Mouse (Mus musculus): ENCODE data around the gene Comp.

The Comp gene

GRCm38 (mm10) chr8:70421349-70422104, 48.2 kb downstream of the Comp start:
- in situ Hi-C loops (cut with MboI; ENCODE audit: unreplicated experiment in 2 of 2) = no loop called here

- in situ Hi-C loops (cut with MboI; ENCODE audit: unreplicated experiment in 2 of 2) = no loop called here
These were observed 49.4 kb downstream of the Comp start for GRCm38 (mm10) chr8:70422722-70423121.

GRCm38 (mm10) chr8:70426300-70426907, 53.0 kb downstream of the Comp start:
- in situ Hi-C loops (cut with MboI; ENCODE audit: unreplicated experiment in 2 of 2) = no loop called here

GRCm38 (mm10) chr8:70431213-70431612, 57.9 kb downstream of the Comp start:
- in situ Hi-C loops (cut with MboI; ENCODE audit: unreplicated experiment in 2 of 2) = no loop called here
